Mouse (Mus musculus) spleen, adult 2 months (tissue): ENCODE data around the gene Cd7.

Source experiments
- CTCF ChIP-seq: fragments of 200-500 bp; IDR thresholded peaks from 2 replicates; pipeline ENCODE4 v1.5.1; 2011; ENCODE audit warnings: mild to moderate bottlenecking, inconsistent platforms; ENCODE audit not compliant: insufficient read depth, insufficient read length, insufficient replicate concordance; ENCODE audit errors: extremely low read depth
- POLR2A ChIP-seq: fragments of 200-500 bp; IDR thresholded peaks from 2 replicates; pipeline ENCODE4 v1.6.1; 2011; ENCODE audit warnings: low read depth, low read length, inconsistent platforms

DNA sequence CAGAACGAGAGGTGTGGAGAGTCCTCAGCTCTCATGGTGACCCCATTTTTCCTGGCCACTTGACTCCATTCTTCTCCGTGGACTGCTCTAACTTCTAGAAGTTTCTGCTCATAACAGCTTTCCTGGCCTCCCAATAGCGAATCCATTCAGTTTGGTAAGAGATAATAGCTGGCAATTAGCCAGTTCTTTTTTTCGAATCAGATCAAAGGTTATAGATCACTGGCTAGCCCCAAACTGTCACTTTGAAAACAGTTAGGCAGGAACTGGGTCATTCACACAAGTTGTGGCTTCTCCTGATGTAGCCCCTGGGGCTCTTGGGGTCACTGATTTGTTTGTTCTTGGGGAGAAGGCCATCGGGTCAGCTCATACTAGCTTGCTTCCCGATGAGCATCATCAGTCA is 44.5 kb downstream of the Cd7 start:
- TF ChIP-seq POLR2A (no peak), CTCF (no peak)
